Mouse (Mus musculus) forebrain, embryonic 12.5 days (tissue): ENCODE data around the gene Cpox. TPM values are rescaled to one million over a fixed set of nuclear protein-coding genes. Genes with fewer than 3 reads are reported as not detected.

ENCODE experiments used
- ATAC-seq: fragments of 200-750 bp; cut with Nextera tagmentation; 2 replicates; pipeline ENCODE4 v1.8.0; 2017; ENCODE audit warnings: moderate TSS enrichment; ENCODE audit not compliant: low FRiP score
- H3K27ac ChIP-seq: fragments of 300-500 bp; sonication (generic); 2 replicates; pipeline ENCODE4 v1.5.1; 2016; ENCODE audit warnings: mild to moderate bottlenecking
- H3K27me3 ChIP-seq: fragments of 300-500 bp; sonication (generic); 2 replicates; pipeline ENCODE4 v1.6.1; 2016; ENCODE audit warnings: mild to moderate bottlenecking
- H3K36me3 ChIP-seq: fragments of 300-500 bp; sonication (generic); replicated peaks from 2 replicates; pipeline ENCODE4 v1.6.1; 2016; ENCODE audit warnings: mild to moderate bottlenecking
- H3K4me1 ChIP-seq: fragments of 300-500 bp; sonication (generic); 2 replicates; pipeline ENCODE4 v1.6.1; 2016
- H3K4me2 ChIP-seq: fragments of 300-500 bp; sonication (generic); 2 replicates; pipeline ENCODE4 v1.6.1; 2016; ENCODE audit warnings: mild to moderate bottlenecking, moderate library complexity
- H3K4me3 ChIP-seq: fragments of 300-500 bp; sonication (generic); replicated peaks from 2 replicates; pipeline ENCODE4 v1.5.1; 2016; ENCODE audit warnings: mild to moderate bottlenecking
- H3K9ac ChIP-seq: fragments of 300-500 bp; sonication (generic); 2 replicates; pipeline ENCODE4 v1.6.1; 2016; ENCODE audit warnings: mild to moderate bottlenecking
- H3K9me3 ChIP-seq: fragments of 300-500 bp; sonication (generic); 2 replicates; pipeline ENCODE4 v1.6.1; 2016
- WGBS: fragments of 180-500 bp; shearing (Covaris S2); methylation state at CpG from one replicate; pipeline ENCODE4 v1.1.7; 2016; 5-methylcytosine and 5-hydroxymethylcytosine counted together
- polyA plus RNA-seq: library from polyadenylated mRNA; unstranded; fragments of >200 nt; fragmentation: Nextera tagmentation; extraction: Ambion mirVana; gene quantifications from 2 replicates; pipeline ENCODE4 v1.2.1, GENCODE M21; 2016

Gene Cpox
- 13.9 and 18.4 TPM in 2 replicates for polyA plus RNA-seq

DNA sequence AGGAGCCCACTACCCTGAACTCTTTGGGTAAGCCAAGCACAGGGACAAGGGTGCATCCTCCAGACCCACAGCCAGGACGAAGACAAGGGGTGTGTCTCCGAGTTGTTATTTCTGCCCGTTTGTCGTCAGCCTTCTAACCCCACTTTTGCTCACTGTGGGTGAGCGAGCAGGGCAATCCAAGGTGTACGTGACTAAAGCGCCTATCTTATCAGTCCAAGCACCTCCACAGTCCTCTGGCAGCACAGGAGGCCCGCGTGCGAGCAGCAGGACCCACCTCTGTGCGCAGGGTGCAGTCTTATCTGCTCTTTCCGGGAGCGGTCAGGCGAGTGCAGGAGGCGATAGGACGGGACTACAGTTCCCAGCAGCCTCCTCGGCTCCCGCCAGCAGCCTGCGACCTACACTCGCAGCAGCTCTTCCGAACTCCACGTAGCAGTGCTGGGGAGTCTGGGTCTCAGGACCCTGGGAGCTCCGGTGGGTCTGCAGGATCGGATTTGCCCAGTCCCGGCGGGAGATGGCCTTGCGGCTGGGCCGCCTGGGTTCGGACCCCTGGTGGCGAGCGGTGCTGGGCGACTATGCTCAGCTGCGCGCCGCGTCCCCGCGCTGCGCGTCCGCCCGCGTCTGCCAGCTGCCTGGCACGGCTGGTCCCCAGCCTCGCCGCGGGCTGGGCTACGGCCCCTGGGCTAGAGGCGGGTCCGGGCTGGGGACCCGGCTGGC, at the start of gene Cpox:
TSS of gene Cpox (plus strand) at position 376 of the 714 bp plus-strand sequence.
- peak; percentile 99 for ATAC-seq
- under 1% methylated on average over 51 of the region's 51 CpGs for WGBS
- Histone ChIP-seq H3K4me2 (peak within 1 kb of the TSS; percentile 72), H3K27me3 (no peaks in the 10 kb centered on the region), H3K4me1 (peaks cover 10% of the 10 kb centered on the region), H3K4me3 (peak within 1 kb of the TSS; percentile 93), H3K9ac (peak within 1 kb of the TSS; percentile 83), H3K27ac (peak within 1 kb of the TSS; percentile 76; the same call in 1 of the 2 replicates), H3K9me3 (no peaks in the 10 kb centered on the region), H3K36me3 (peaks cover 15% of the 10 kb centered on the region)

DNA sequence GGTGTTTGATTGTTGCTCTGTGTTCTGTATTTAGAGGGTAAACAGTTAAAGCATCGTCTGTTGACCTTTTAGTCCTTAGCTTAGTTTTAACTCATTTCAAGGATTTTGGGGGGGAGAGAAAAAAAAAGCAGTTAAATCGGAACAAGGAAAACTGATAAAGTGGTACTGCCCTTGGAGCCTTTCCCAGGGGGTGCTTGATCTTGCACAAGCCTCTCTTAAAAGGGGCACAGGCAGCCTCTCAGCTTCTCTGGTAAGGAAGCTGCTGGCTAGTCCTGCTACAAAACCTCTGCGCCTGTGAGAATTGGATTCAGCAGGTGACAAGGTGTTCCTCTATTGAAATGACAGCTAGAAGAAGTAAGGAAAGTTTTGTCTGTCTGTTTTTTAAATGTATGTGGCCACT, 47.7 kb upstream of the Cpox start:
- WGBS: 89% methylated on average over 3 of the region's 3 CpGs
- Histone ChIP-seq H3K4me2 (no peak overlapping the region), H3K36me3 (no peaks in the 10 kb centered on the region), H3K4me1 (no peaks in the 10 kb centered on the region), H3K27ac (no peak overlapping the region), H3K27me3 (no peaks in the 10 kb centered on the region), H3K9me3 (no peaks in the 10 kb centered on the region), H3K9ac (no peak overlapping the region), H3K4me3 (no peak overlapping the region)
- ATAC-seq: no peak

DNA sequence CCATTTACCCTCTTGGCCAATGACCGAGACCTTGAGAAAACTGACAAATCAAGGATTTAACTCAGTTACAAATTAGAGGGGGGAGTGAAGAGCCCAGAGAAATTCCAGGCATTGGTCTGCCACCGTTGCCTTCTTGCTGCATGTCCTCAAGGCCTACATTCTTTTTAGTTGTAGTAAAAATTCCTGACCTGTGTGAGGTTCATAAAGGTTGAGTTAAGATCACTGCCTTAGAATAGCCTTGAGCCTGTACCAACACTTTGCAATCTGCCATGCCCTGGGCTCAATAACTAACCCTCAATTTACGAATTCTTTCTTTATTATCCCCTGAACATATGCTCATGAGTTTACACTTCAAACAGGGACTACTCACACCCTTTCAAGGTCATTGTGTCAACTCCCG, 47.0 kb upstream of the Cpox start:
- Histone ChIP-seq H3K4me3 (no peak overlapping the region), H3K36me3 (no peaks in the 10 kb centered on the region), H3K27me3 (no peaks in the 10 kb centered on the region), H3K9me3 (no peaks in the 10 kb centered on the region), H3K27ac (no peak overlapping the region), H3K4me2 (no peak overlapping the region), H3K9ac (no peak overlapping the region), H3K4me1 (no peaks in the 10 kb centered on the region)
- no peak for ATAC-seq
- WGBS: 71% methylated on average over 4 of the region's 4 CpGs

DNA sequence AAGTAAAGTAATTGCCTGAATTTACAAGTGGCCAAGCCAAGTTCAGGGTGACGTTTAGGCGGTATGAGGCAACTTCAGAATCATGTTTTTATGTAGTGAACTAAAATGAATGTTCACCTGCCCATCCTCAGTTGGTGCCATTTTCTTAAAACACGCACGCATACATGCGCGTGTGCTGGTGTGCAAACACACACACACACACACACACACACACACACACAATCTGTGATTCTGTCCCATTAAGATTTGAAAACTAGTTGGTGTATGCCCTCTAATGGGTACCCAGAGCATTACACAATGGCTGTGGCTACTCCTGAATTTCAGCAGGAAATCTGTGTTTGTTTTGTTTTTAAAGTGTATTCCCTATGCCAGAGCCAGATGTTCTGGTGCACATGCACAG, 46.1 kb upstream of the Cpox start:
- ATAC-seq: no peak
- Histone ChIP-seq H3K4me1 (no peaks in the 10 kb centered on the region), H3K4me3 (no peak overlapping the region), H3K4me2 (no peak overlapping the region), H3K9ac (no peak overlapping the region), H3K27ac (no peak overlapping the region), H3K36me3 (no peaks in the 10 kb centered on the region), H3K27me3 (no peaks in the 10 kb centered on the region), H3K9me3 (no peaks in the 10 kb centered on the region)
- WGBS: 90% methylated on average over 6 of the region's 6 CpGs

DNA sequence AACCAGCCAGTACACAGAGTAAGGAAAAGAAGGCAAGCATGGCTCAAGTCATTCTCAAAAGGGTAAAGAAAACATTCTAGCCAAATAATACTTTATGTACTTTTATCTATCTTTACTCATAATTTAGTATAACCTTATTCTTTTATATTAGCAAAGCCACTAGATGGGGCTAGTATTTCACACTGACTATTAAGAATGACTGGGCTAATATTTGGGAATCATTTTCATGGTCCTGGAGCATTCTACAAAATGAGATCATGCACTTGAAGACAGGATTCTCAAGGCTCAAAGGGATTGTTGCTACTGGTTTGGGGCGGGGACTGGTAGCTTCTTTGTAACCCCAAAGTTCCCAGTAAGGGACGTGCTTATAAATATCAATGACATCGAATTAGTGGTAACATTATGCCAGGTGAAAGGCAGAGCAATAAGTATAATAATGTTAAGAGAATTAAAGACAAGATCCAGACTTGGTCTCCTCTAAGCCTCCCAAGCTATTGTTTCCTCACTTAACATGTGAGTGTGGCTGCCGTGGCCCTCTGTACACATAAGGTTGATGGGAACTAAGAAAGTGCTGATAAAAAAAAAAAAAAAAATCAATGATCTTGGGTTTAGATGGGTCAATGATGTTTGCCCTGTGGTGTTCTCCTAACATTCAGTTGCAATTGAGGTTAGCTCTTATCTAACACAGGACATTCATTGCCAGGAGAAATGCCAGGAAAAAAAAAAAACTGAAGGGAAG, 42.3 kb upstream of the Cpox start:
- H3K27ac ChIP-seq: no peak overlapping the region
- no peaks in the 10 kb centered on the region for H3K9me3 ChIP-seq
- H3K36me3 ChIP-seq: no peaks in the 10 kb centered on the region
- H3K4me1 ChIP-seq: no peaks in the 10 kb centered on the region
- 83% methylated on average over 4 of the region's 4 CpGs for WGBS
- H3K27me3 ChIP-seq: no peaks in the 10 kb centered on the region
- no peak overlapping the region for H3K4me3 ChIP-seq
- no peak overlapping the region for H3K9ac ChIP-seq
- no peak for ATAC-seq
- no peak overlapping the region for H3K4me2 ChIP-seq

DNA sequence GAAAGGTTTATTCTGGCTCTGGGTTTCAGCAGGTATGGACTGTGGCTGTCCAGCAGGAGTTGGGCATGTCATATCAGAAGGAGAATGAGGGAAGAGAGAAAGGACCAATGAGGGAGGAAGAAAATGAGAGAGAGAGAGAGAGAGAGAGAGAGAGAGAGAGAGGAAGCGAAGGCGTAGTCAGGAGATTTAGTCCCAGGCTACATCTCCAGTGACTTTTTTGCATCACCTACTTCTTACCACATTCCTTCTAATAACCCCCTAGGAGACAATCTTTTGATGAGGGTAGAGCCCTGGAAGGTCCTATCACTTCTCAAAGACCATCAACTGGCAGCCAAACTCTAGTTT, 41.8 kb upstream of the Cpox start:
- Histone ChIP-seq H3K27me3 (no peaks in the 10 kb centered on the region), H3K9ac (no peak overlapping the region), H3K4me1 (no peaks in the 10 kb centered on the region), H3K4me3 (no peak overlapping the region), H3K36me3 (no peaks in the 10 kb centered on the region), H3K4me2 (no peak overlapping the region), H3K27ac (no peak overlapping the region), H3K9me3 (no peaks in the 10 kb centered on the region)
- 100% methylated on average over 2 of the region's 2 CpGs for WGBS
- no peak for ATAC-seq

DNA sequence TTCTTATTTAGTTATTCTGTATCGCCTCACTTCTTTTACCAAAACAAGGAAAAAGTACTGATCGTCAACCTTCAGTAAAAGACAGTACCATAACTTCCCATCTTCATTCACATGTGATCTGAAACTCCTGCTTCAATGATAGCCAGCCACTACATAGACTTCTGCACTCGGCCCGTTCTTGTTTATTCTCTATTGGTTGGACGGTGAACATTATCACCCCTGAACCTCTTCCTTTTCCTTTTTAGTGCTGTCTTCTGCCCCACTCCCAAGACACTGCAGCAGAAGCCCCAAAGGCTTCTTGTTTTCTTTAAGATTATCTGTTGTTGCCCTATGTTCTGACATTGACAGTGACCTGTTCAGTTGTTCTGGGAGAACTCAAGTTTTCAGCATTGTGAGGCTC, 41.1 kb upstream of the Cpox start:
- no peaks in the 10 kb centered on the region for H3K27me3 ChIP-seq
- no peak overlapping the region for H3K9ac ChIP-seq
- no peak overlapping the region for H3K4me2 ChIP-seq
- no peak for ATAC-seq
- no peak overlapping the region for H3K4me3 ChIP-seq
- H3K4me1 ChIP-seq: no peaks in the 10 kb centered on the region
- H3K27ac ChIP-seq: no peak overlapping the region
- H3K36me3 ChIP-seq: no peaks in the 10 kb centered on the region
- no peaks in the 10 kb centered on the region for H3K9me3 ChIP-seq
- 91% methylated on average over 5 of the region's 5 CpGs for WGBS

DNA sequence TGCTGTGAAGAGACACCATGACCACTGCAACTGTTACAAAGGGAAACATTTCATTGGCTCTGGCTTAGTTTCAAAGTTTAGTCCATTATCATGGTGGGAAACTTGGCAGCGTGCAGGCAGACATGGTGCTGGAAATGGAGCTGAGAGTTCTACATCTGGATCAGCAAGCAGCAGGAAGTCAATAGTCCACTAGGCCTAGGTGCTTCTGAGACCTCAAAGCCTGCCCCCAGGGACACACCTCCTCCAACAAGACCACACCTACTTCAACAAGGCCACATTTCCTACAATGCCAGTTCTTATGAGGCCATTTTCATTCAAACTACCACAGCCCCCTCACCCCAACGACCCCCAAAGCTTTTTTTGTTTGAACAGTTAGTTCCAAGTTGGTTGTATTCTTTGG, 40.4 kb upstream of the Cpox start:
- WGBS: 51% methylated on average over 2 of the region's 2 CpGs
- no peak overlapping the region for H3K27ac ChIP-seq
- no peaks in the 10 kb centered on the region for H3K36me3 ChIP-seq
- no peak overlapping the region for H3K9ac ChIP-seq
- no peak for ATAC-seq
- no peak overlapping the region for H3K4me3 ChIP-seq
- H3K9me3 ChIP-seq: no peaks in the 10 kb centered on the region
- no peaks in the 10 kb centered on the region for H3K4me1 ChIP-seq
- H3K27me3 ChIP-seq: no peaks in the 10 kb centered on the region
- H3K4me2 ChIP-seq: no peak overlapping the region

DNA sequence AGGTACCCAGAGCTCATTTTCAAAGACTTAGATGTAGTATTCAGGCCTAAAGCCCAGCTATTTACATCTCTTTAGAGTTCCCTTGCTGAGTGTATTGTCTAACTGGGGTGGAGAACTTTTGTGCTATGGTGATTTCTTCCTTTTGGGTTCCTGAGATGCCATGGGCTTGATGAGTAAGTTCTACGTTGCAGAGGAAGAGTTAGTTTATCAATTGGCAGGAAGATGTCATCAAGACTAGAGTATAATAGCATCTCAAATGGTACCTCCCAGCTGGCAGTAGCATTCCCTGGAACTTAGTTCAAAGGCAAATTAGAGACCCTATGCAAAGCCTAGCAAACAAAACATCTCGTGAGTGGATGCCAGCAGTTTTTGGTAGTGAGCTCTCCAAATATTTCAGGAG, 34.2 kb upstream of the Cpox start:
- no peaks in the 10 kb centered on the region for H3K27me3 ChIP-seq
- ATAC-seq: no peak
- no peak overlapping the region for H3K27ac ChIP-seq
- no peak overlapping the region for H3K4me2 ChIP-seq
- H3K36me3 ChIP-seq: no peaks in the 10 kb centered on the region
- no peak overlapping the region for H3K9ac ChIP-seq
- WGBS: 56% methylated on average over 2 of the region's 2 CpGs
- H3K9me3 ChIP-seq: no peaks in the 10 kb centered on the region
- no peaks in the 10 kb centered on the region for H3K4me1 ChIP-seq
- no peak overlapping the region for H3K4me3 ChIP-seq

DNA sequence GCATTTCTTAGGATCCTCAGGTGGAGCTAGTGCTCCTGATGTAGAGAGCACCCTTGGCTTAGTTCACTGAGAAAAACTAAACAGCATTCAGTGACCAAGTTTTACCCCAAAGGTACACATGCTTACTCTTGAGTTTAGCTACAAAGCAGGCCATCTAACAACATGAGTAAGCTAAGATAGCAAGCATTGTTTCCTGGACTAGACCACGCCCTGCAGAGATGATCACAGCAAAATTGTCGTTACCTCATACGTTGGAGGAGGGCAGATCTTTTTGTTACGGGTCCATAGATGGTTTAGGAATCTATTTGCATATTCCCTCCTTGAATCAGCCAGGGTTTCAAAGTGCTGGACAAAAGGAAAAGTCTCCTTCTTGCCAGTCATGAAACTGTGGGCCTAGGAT, 32.6 kb upstream of the Cpox start:
- ATAC-seq: no peak
- H3K9ac ChIP-seq: no peak overlapping the region
- WGBS: 78% methylated on average over 4 of the region's 4 CpGs

DNA sequence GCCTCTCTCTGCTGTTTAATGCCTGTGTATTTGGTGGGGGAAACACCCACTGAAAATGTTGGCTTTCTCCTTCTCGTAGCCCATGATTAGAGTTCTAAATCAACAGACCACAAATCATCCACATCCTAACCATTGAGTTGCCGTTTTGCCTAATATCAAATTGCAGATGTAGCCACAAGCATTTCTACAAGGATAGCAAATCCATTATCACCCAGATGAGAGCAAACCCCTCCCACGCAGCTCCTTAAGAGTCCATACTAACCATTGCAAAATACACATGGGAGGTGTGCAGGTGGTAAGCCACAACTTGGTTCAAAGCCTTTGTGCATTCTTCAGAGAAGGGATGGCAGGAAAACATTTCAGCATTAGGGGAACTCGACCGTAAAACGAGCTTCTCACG, 32.1 kb upstream of the Cpox start:
- no peak overlapping the region for H3K4me2 ChIP-seq
- no peaks in the 10 kb centered on the region for H3K9me3 ChIP-seq
- H3K9ac ChIP-seq: no peak overlapping the region
- H3K27me3 ChIP-seq: no peaks in the 10 kb centered on the region
- ATAC-seq: no peak
- no peak overlapping the region for H3K4me3 ChIP-seq
- no peaks in the 10 kb centered on the region for H3K4me1 ChIP-seq
- H3K36me3 ChIP-seq: no peaks in the 10 kb centered on the region
- 78% methylated on average over 7 of the region's 7 CpGs for WGBS
- no peak overlapping the region for H3K27ac ChIP-seq

More for the DNA sequence above, 32.6 kb upstream of the Cpox start:
- H3K36me3 ChIP-seq: no peaks in the 10 kb centered on the region
- no peak overlapping the region for H3K27ac ChIP-seq
- no peaks in the 10 kb centered on the region for H3K4me1 ChIP-seq
- no peak overlapping the region for H3K4me3 ChIP-seq
- H3K4me2 ChIP-seq: no peak overlapping the region
- no peaks in the 10 kb centered on the region for H3K9me3 ChIP-seq
- no peaks in the 10 kb centered on the region for H3K27me3 ChIP-seq

DNA sequence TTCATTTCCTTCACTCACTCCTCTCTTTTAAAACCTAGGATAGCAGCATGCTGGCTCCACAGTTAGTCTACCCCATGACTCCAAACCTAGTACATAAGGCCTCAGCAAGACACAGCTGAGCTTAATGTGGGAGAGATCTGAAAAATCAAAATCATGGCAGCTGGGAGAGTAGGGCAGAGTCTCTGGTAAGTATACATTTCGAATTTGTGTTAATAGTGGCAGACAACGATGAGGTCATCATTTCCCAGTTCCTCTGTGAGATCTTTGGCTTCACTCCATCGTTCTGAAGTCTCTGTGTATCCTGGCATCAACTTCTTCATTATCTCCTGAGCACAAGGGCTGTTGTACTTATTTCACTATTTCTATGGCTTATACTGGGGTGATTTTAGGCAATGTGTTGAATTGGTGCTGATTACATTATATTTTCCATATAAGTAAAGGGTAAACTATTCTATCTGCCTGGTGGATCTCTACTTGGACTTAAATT, 31.4 kb upstream of the Cpox start, which contains the start of gene E330017A01Rik:
TSS of gene E330017A01Rik (minus strand) at position 51 of the 487 bp plus-strand sequence.
- Histone ChIP-seq H3K4me3 (no peak within 1 kb of the TSS), H3K9me3 (no peaks in the 10 kb centered on the region), H3K9ac (no peak within 1 kb of the TSS), H3K27ac (no peak within 1 kb of the TSS), H3K4me1 (no peaks in the 10 kb centered on the region), H3K27me3 (no peaks in the 10 kb centered on the region), H3K4me2 (no peak within 1 kb of the TSS), H3K36me3 (no peaks in the 10 kb centered on the region)
- ATAC-seq: no peak
- WGBS: 91% methylated on average over 3 of the region's 3 CpGs

DNA sequence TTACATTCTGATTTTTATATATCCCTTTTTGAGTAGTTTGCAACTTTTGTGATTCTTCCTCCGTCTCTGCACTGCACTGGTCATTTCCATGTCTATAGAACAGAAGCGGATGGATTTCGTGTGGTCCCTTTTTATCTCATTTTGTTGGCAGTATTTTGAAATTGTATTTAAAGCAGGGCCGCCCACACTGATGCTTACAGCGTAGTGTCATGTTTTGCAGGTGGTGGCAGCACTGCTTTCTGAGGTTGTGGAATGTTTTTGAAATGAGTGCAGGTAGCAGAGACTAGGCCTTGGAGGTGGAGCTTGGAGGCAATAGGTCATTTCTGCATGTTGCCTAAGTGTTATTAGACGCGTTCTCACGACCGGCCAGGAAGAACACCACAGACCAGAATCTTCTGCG, 20.1 kb upstream of the Cpox start:
- Histone ChIP-seq H3K4me1 (no peaks in the 10 kb centered on the region), H3K4me2 (no peak overlapping the region), H3K36me3 (no peaks in the 10 kb centered on the region), H3K9ac (no peak overlapping the region), H3K4me3 (no peak overlapping the region), H3K27ac (no peak overlapping the region), H3K27me3 (no peaks in the 10 kb centered on the region), H3K9me3 (no peaks in the 10 kb centered on the region)
- ATAC-seq: no peak
- 95% methylated on average over 10 of the region's 10 CpGs for WGBS
